Mouse (Mus musculus): ENCODE data around the gene Map2k1.
"Not testable (repeated sequence)": the region's sequence is repeated elsewhere in the genome, so short reads cannot be mapped to it uniquely, and the experiment has no call there.

The Map2k1 gene

GRCm38 (mm10) chr9:64202866-64203265, 50.6 kb downstream of the Map2k1 start:
- DNase-seq (ENCODE audit: low read depth), result no peak

- DNase-seq (ENCODE audit: low read depth), result no peak
Measured at GRCm38 (mm10) chr9:64202331-64202730, 51.1 kb downstream of the Map2k1 start.

GRCm38 (mm10) chr9:64199897-64200296, 53.5 kb downstream of the Map2k1 start:
- no peak for DNase-seq (ENCODE audit: low read depth)

GRCm38 (mm10) chr9:64198763-64199418, 54.5 kb downstream of the Map2k1 start:
- DNase-seq (ENCODE audit: low read depth), result not testable (repeated sequence)

GRCm38 (mm10) chr9:64198068-64198762, 55.2 kb downstream of the Map2k1 start:
- no peak for DNase-seq (ENCODE audit: low read depth)

- DNase-seq (ENCODE audit: low read depth), result no peak
Measured at GRCm38 (mm10) chr9:64197524-64197923, 55.9 kb downstream of the Map2k1 start.

GRCm38 (mm10) chr9:64195554-64195953, 57.9 kb downstream of the Map2k1 start:
- no peak for DNase-seq (ENCODE audit: low read depth)

GRCm38 (mm10) chr9:64193879-64194278, 59.6 kb downstream of the Map2k1 start:
- DNase-seq (ENCODE audit: low read depth), result no peak

- no peak for DNase-seq (ENCODE audit: low read depth)
Measured at GRCm38 (mm10) chr9:64184166-64184840, 69.1 kb downstream of the Map2k1 start.

- not testable (repeated sequence) for DNase-seq (ENCODE audit: low read depth)
Measured at GRCm38 (mm10) chr9:64183295-64183694, 70.1 kb downstream of the Map2k1 start.

GRCm38 (mm10) chr9:64178974-64179646, 74.3 kb downstream of the Map2k1 start, which contains the start of gene Snapc5:
Snapc5 (plus strand) TSS chr9:64179274.
- peak; percentile 81 for DNase-seq (ENCODE audit: low read depth)

GRCm38 (mm10) chr9:64178610-64178973, 74.8 kb downstream of the Map2k1 start:
- DNase-seq (ENCODE audit: low read depth), result peak; percentile 12

- no peak for DNase-seq (ENCODE audit: low read depth)
Measured at GRCm38 (mm10) chr9:64175378-64175777, 78.1 kb downstream of the Map2k1 start.

GRCm38 (mm10) chr9:64174766-64175165, 78.7 kb downstream of the Map2k1 start:
- no peak for DNase-seq (ENCODE audit: low read depth)

GRCm38 (mm10) chr9:64174341-64174740, 79.1 kb downstream of the Map2k1 start:
- DNase-seq (ENCODE audit: low read depth), result no peak

- DNase-seq (ENCODE audit: low read depth), result no peak
Measured at GRCm38 (mm10) chr9:64173666-64174220, 79.7 kb downstream of the Map2k1 start.

GRCm38 (mm10) chr9:64172816-64173665, 80.4 kb downstream of the Map2k1 start, which contains the start of the genes Zwilch and Rpl4:
Zwilch (minus strand) TSS chr9:64173104.
Rpl4 (plus strand) TSS chr9:64173375.
- DNase-seq (ENCODE audit: low read depth), result peak; percentile 58

- no peak for DNase-seq (ENCODE audit: low read depth)
Measured at GRCm38 (mm10) chr9:64172145-64172815, 81.2 kb downstream of the Map2k1 start.

- DNase-seq (ENCODE audit: low read depth), result not testable (repeated sequence)
Measured at GRCm38 (mm10) chr9:64169967-64170366, 83.5 kb downstream of the Map2k1 start.

- DNase-seq (ENCODE audit: low read depth), result no peak
Measured at GRCm38 (mm10) chr9:64160471-64160870, 93.0 kb downstream of the Map2k1 start.

Measured in fibroblast of lung, adult 2 months (primary cell).